ENCODE assay signal across 27 mouse cellular contexts in genomic region chr12:117725011-117725410, GRCm38 (mm10).
"Had no signal": no experiment of that assay in that cellular context is flagged by ENCODE, and none has a peak within 500 bp of the region (broad histone marks: within the 10 kb centered on the region; RNA-seq: fewer than 3 reads in every experiment).

No protein-coding gene starts in this region.

- H3K9me3 ChIP-seq: embryonic facial prominence, embryonic 10.5 days; embryonic facial prominence, embryonic 12.5 days; embryonic facial prominence, embryonic 13.5 days; embryonic facial prominence, embryonic 15.5 days; forebrain, embryonic 10.5 days; forebrain, embryonic 12.5 days; forebrain, embryonic 13.5 days; forebrain, embryonic 15.5 days had no signal

- H3K4me1 ChIP-seq: embryonic facial prominence, embryonic 15.5 days had no signal

- H3K9ac ChIP-seq: embryonic facial prominence, embryonic 12.5 days; embryonic facial prominence, embryonic 13.5 days; embryonic facial prominence, embryonic 15.5 days; forebrain, embryonic 12.5 days; forebrain, embryonic 13.5 days; forebrain, embryonic 15.5 days; forebrain, postnatal 0 days had no signal

- H3K4me3 ChIP-seq: embryonic facial prominence, embryonic 10.5 days; embryonic facial prominence, embryonic 12.5 days; embryonic facial prominence, embryonic 13.5 days; embryonic facial prominence, embryonic 15.5 days; erythroblast, embryonic 14.5 days; forebrain, embryonic 10.5 days; forebrain, embryonic 12.5 days; forebrain, embryonic 13.5 days; forebrain, embryonic 15.5 days; gastrocnemius, adult 2 months had no signal

- H3K27me3 ChIP-seq: embryonic facial prominence, embryonic 12.5 days; embryonic facial prominence, embryonic 13.5 days; embryonic facial prominence, embryonic 15.5 days; forebrain, embryonic 12.5 days; forebrain, embryonic 13.5 days; forebrain, embryonic 15.5 days had no signal

- ATAC-seq: forebrain, embryonic 13.5 days; forebrain, embryonic 14.5 days; forebrain, embryonic 15.5 days; forebrain, embryonic 16.5 days; forebrain, postnatal 0 days had no signal

- H3K4me2 ChIP-seq: embryonic facial prominence, embryonic 12.5 days; embryonic facial prominence, embryonic 13.5 days; embryonic facial prominence, embryonic 15.5 days; forebrain, embryonic 12.5 days; forebrain, embryonic 13.5 days; forebrain, embryonic 15.5 days had no signal

- DNase-seq: cerebellum, adult 2 months; cerebellum, adult 8-10 months; cerebellum, adult 9-10 months; cerebellum, adult 9-11 months; cerebellum, postnatal 10 days; cerebellum, postnatal 14 days; cerebellum, postnatal 25 days; cerebellum, postnatal 36 days; embryo, embryonic 11 days; forebrain, postnatal 0 days; gastrocnemius, adult 2 months; gastrocnemius, postnatal 10 days; gastrocnemius, postnatal 14 days; gastrocnemius, postnatal 25 days; gastrocnemius, postnatal 36 days; heart, adult 18-20 months had no signal

- H3K36me3 ChIP-seq: embryonic facial prominence, embryonic 10.5 days; embryonic facial prominence, embryonic 12.5 days; embryonic facial prominence, embryonic 15.5 days; forebrain, embryonic 12.5 days had no signal

- H3K27ac ChIP-seq: embryonic facial prominence, embryonic 10.5 days; embryonic facial prominence, embryonic 12.5 days; embryonic facial prominence, embryonic 13.5 days; embryonic facial prominence, embryonic 15.5 days; forebrain, embryonic 10.5 days; forebrain, embryonic 12.5 days; forebrain, embryonic 13.5 days; forebrain, embryonic 15.5 days; gastrocnemius, adult 2 months had no signal
